Mouse (Mus musculus): ENCODE measurements around the gene Cers3. TPM values are rescaled to one million over a fixed set of nuclear protein-coding genes. Genes with fewer than 3 reads are reported as not detected.

Gene Cers3
- polyA plus RNA-seq, 1 experiment from 2014 or later = 0.16 TPM

- Histone ChIP-seq H3K9me3 (ENCODE audit: control insufficient read depth) (no peaks in the 10 kb centered on the region), H3K4me2 (replicated peaks; ENCODE audit: low read depth) (no peak overlapping the region), H3K36me3 (ENCODE audit: control insufficient read depth, insufficient read depth) (no peaks in the 10 kb centered on the region), H3K4me1 (replicated peaks; ENCODE audit: control insufficient read depth, insufficient read depth, low read length) (no peaks in the 10 kb centered on the region), H3K27me3 (replicated peaks; ENCODE audit: control insufficient read depth, insufficient read depth, low read length) (no peaks in the 10 kb centered on the region), H3K27ac (ENCODE audit: low read depth, low read length) (no peak overlapping the region), H3K4me3 (ENCODE audit: low read depth, low read length) (no peak overlapping the region), H3K9ac (ENCODE audit: low read depth, low read length) (no peak overlapping the region)
- 72% methylated on average over 5 of the region's 5 CpGs for WGBS
- no peak for TF ChIP-seq CTCF (IDR thresholded peaks at IDR 0.05; ENCODE audit: low read depth)
- no peak for ATAC-seq
These were observed 2.3 kb upstream of the Cers3 start for GRCm38 (mm10) chr7:66741008-66741407.

DNA sequence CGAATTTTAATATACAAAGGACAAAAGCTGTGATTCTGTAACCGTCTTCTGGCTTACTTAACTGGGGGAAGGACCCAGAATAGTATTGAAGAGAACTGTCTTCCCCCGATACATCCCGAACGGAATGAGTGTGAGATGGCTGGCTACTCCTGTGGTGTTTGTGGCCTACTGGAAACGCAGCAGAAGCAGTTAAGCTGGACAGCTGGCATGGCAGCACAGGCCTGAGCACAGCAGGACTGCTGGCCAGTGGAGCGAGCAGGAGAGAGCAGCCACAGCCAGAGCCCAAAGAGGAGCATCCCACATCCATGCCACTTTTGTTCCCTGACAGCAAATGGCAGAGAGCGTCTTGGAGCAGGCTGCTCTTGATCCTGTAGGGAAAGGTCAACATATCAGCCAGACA is 1.9 kb upstream of the Cers3 start:
- H3K36me3 ChIP-seq (ENCODE audit: control insufficient read depth, insufficient read depth) = no peaks in the 10 kb centered on the region
- no peaks in the 10 kb centered on the region for H3K27me3 ChIP-seq (replicated peaks; ENCODE audit: control insufficient read depth, insufficient read depth, low read length)
- H3K27ac ChIP-seq (ENCODE audit: low read depth, low read length) = no peak overlapping the region
- no peak overlapping the region for H3K9ac ChIP-seq (ENCODE audit: low read depth, low read length)
- H3K4me2 ChIP-seq (replicated peaks; ENCODE audit: low read depth) = no peak overlapping the region
- H3K4me3 ChIP-seq (ENCODE audit: low read depth, low read length) = no peak overlapping the region
- no peak for TF ChIP-seq CTCF (IDR thresholded peaks at IDR 0.05; ENCODE audit: low read depth)
- WGBS = 81% methylated on average over 8 of the region's 8 CpGs
- no peaks in the 10 kb centered on the region for H3K9me3 ChIP-seq (ENCODE audit: control insufficient read depth)
- no peak for ATAC-seq
- no peaks in the 10 kb centered on the region for H3K4me1 ChIP-seq (replicated peaks; ENCODE audit: control insufficient read depth, insufficient read depth, low read length)

DNA sequence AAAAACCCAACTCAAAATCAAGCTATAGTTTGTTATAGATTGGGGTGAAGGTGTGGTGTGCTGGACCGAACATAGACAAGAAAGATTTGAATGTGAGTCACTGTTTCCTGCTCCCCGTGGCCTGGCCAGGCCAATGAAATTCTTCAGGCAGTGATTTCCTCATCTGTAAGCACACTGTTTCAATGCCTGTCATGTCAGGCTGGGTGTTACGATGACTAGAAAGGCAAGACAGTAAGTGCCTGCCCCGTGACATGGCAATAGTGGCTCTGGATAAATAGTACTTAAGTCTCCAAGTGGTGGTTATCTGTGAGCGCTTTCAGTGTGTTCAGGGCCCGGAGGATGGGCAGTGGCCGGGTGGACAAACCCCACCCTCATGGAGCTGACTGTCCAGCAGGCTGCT is 3.7 kb downstream of the Cers3 start:
- 61% methylated on average over 7 of the region's 7 CpGs for WGBS
- Histone ChIP-seq H3K27me3 (replicated peaks; ENCODE audit: control insufficient read depth, insufficient read depth, low read length) (no peaks in the 10 kb centered on the region), H3K4me1 (replicated peaks; ENCODE audit: control insufficient read depth, insufficient read depth, low read length) (0 out of 2 replicates have a peak, but pooled peaks cover 3% of the 10 kb centered on the region), H3K4me2 (replicated peaks; ENCODE audit: low read depth) (no peak overlapping the region), H3K4me3 (ENCODE audit: low read depth, low read length) (no peak overlapping the region), H3K9me3 (ENCODE audit: control insufficient read depth) (no peaks in the 10 kb centered on the region), H3K36me3 (ENCODE audit: control insufficient read depth, insufficient read depth) (no peaks in the 10 kb centered on the region), H3K9ac (ENCODE audit: low read depth, low read length) (no peak overlapping the region), H3K27ac (ENCODE audit: low read depth, low read length) (no peak overlapping the region)
- TF ChIP-seq CTCF (IDR thresholded peaks at IDR 0.05; ENCODE audit: low read depth) = no peak
- ATAC-seq = 0 out of 2 replicates have a peak, but pooled peaks have one; percentile 41

- Histone ChIP-seq H3K4me1 (replicated peaks; ENCODE audit: control insufficient read depth, insufficient read depth, low read length) (0 out of 2 replicates have a peak, but pooled peaks cover 6% of the 10 kb centered on the region), H3K27ac (ENCODE audit: low read depth, low read length) (no peak overlapping the region), H3K9ac (ENCODE audit: low read depth, low read length) (no peak overlapping the region), H3K4me3 (ENCODE audit: low read depth, low read length) (no peak overlapping the region), H3K36me3 (ENCODE audit: control insufficient read depth, insufficient read depth) (no peaks in the 10 kb centered on the region), H3K27me3 (replicated peaks; ENCODE audit: control insufficient read depth, insufficient read depth, low read length) (no peaks in the 10 kb centered on the region), H3K9me3 (ENCODE audit: control insufficient read depth) (no peaks in the 10 kb centered on the region), H3K4me2 (replicated peaks; ENCODE audit: low read depth) (no peak overlapping the region)
- ATAC-seq = no peak
- WGBS = 79% methylated on average over 1 of the region's 1 CpGs
- TF ChIP-seq CTCF (IDR thresholded peaks at IDR 0.05; ENCODE audit: low read depth) = no peak
These were observed 6.7 kb downstream of the Cers3 start for GRCm38 (mm10) chr7:66749998-66750397.

DNA sequence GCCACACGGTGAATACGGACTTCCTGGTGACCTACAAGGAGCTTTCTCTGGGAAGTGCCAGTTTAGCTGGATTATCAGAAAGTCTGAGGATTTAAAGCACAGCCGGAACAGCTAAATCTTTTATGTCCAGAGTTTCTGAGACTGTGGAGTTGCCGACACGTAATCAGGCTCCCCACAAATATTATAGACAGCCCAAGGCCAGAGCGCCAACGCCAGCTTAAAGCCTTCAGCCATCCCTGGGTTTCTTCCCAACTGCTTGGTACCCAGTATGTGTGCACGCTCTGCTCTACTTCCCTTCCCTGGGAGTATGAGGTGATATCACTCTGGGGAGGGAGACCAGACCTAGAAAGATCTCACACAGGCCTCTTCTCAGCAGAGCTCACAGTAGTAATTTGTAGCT is 10.5 kb downstream of the Cers3 start:
- no peak for ATAC-seq
- Histone ChIP-seq H3K4me3 (ENCODE audit: low read depth, low read length) (no peak overlapping the region), H3K9me3 (ENCODE audit: control insufficient read depth) (no peaks in the 10 kb centered on the region), H3K36me3 (ENCODE audit: control insufficient read depth, insufficient read depth) (no peaks in the 10 kb centered on the region), H3K4me2 (replicated peaks; ENCODE audit: low read depth) (no peak overlapping the region), H3K27me3 (replicated peaks; ENCODE audit: control insufficient read depth, insufficient read depth, low read length) (no peaks in the 10 kb centered on the region), H3K27ac (ENCODE audit: low read depth, low read length) (no peak overlapping the region), H3K9ac (ENCODE audit: low read depth, low read length) (no peak overlapping the region), H3K4me1 (replicated peaks; ENCODE audit: control insufficient read depth, insufficient read depth, low read length) (0 out of 2 replicates have a peak, but pooled peaks cover 6% of the 10 kb centered on the region)
- TF ChIP-seq CTCF (IDR thresholded peaks at IDR 0.05; ENCODE audit: low read depth) = no peak
- WGBS = 69% methylated on average over 8 of the region's 8 CpGs

DNA sequence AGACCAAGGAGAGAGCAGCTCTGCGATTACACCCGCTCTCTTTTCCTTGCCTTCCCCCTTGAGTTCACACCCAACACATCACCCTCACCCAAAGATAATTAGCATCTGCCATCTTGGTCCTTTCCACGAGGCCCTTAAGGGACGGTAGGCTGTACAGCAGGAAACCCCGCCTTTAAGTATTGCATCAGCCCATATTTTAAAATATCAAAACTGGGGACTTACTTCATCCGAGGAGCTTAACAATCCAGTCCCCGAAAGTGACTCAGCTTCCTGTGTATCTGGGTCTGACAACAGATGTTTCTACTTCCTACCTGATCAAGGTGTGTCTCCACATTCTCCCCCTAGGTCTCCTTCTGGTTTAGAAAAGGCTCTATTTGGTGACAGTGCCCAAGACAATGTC is 12.3 kb downstream of the Cers3 start:
- Histone ChIP-seq H3K27ac (ENCODE audit: low read depth, low read length) (no peak overlapping the region), H3K27me3 (replicated peaks; ENCODE audit: control insufficient read depth, insufficient read depth, low read length) (no peaks in the 10 kb centered on the region), H3K36me3 (ENCODE audit: control insufficient read depth, insufficient read depth) (no peaks in the 10 kb centered on the region), H3K9ac (ENCODE audit: low read depth, low read length) (no peak overlapping the region), H3K4me2 (replicated peaks; ENCODE audit: low read depth) (no peak overlapping the region), H3K9me3 (ENCODE audit: control insufficient read depth) (no peaks in the 10 kb centered on the region), H3K4me1 (replicated peaks; ENCODE audit: control insufficient read depth, insufficient read depth, low read length) (0 out of 2 replicates have a peak, but pooled peaks cover 4% of the 10 kb centered on the region), H3K4me3 (ENCODE audit: low read depth, low read length) (no peak overlapping the region)
- 76% methylated on average over 7 of the region's 7 CpGs for WGBS
- no peak for TF ChIP-seq CTCF (IDR thresholded peaks at IDR 0.05; ENCODE audit: low read depth)
- no peak for ATAC-seq

DNA sequence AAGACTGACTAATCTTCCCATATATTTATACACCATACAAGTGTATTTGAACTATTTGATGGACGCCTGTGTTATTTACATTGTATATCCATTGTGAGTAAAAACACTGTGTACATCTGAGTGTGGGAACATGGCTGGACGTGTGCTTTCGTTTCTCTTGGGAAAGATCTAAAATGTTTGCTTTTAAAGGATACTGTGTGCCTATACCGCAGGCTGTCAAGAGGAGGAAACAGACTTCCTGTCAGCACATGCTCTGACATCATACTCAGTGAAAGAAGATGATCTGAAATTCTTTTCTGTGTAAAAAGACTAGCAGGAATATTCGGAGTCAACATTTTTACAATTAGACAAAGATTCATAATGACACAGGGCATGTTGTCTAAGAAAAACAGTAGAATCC is 26.6 kb downstream of the Cers3 start:
- Histone ChIP-seq H3K27me3 (replicated peaks; ENCODE audit: control insufficient read depth, insufficient read depth, low read length) (no peaks in the 10 kb centered on the region), H3K27ac (ENCODE audit: low read depth, low read length) (no peak overlapping the region)

More for the DNA sequence above, 26.6 kb downstream of the Cers3 start:
- no peak for TF ChIP-seq CTCF (IDR thresholded peaks at IDR 0.05; ENCODE audit: low read depth)
- no peaks in the 10 kb centered on the region for H3K4me1 ChIP-seq (replicated peaks; ENCODE audit: control insufficient read depth, insufficient read depth, low read length)
- ATAC-seq = no peak
- H3K4me2 ChIP-seq (replicated peaks; ENCODE audit: low read depth) = no peak overlapping the region
- H3K4me3 ChIP-seq (ENCODE audit: low read depth, low read length) = no peak overlapping the region
- no peaks in the 10 kb centered on the region for H3K9me3 ChIP-seq (ENCODE audit: control insufficient read depth)
- H3K9ac ChIP-seq (ENCODE audit: low read depth, low read length) = no peak overlapping the region
- 52% methylated on average over 5 of the region's 5 CpGs for WGBS
- H3K36me3 ChIP-seq (ENCODE audit: control insufficient read depth, insufficient read depth) = no peaks in the 10 kb centered on the region

Data from intestine, postnatal 0 days (tissue).